Mouse (Mus musculus): Measurements from ENCODE around the gene Drap1. TPM values are rescaled to one million over a fixed set of nuclear protein-coding genes. Genes with fewer than 3 reads are reported as not detected.
A peak's percentile ranks its signal among the peaks of the same experiment; 100 is the strongest.

Gene Drap1
- polyA plus RNA-seq (2015; fragmentation: Nextera tagmentation; extraction: Ambion mirVana): 205 and 220 TPM in 2 replicates

GRCm38 (mm10) chr19:5424782-5425741 is at the start of gene Drap1, which contains the start of gene AI837181:
Gene Drap1, minus strand, starts transcription at chr19:5424979.
Gene AI837181, plus strand, starts transcription at chr19:5425144.
- peak; percentile 91 for ATAC-seq (replicated peaks; ENCODE audit: insufficient number of reproducible peaks, insufficient read depth, low FRiP score, low read depth)
- peak within 1 kb of the TSS; percentile 83 for H3K4me3 ChIP-seq
- peak within 1 kb of the TSS; percentile 91 for H3K4me2 ChIP-seq
- H3K27ac ChIP-seq: peak within 1 kb of the TSS; percentile 95
- peaks cover 41% of the 10 kb centered on the region for H3K4me1 ChIP-seq (replicated peaks)
- peaks cover 23% of the 10 kb centered on the region for H3K36me3 ChIP-seq
- no peaks in the 10 kb centered on the region for H3K9me3 ChIP-seq (replicated peaks)
- H3K9ac ChIP-seq: peak within 1 kb of the TSS; percentile 94
- under 1% methylated on average over 74 of the region's 87 CpGs for WGBS
- H3K27me3 ChIP-seq: no peaks in the 10 kb centered on the region

GRCm38 (mm10) chr19:5473720-5474119 is 48.9 kb upstream of the Drap1 start, which contains the start of gene Efemp2:
Gene Efemp2, plus strand, starts transcription at chr19:5473954.
- peak; percentile 82 for ATAC-seq (replicated peaks; ENCODE audit: insufficient number of reproducible peaks, insufficient read depth, low FRiP score, low read depth)
- Histone ChIP-seq H3K4me3 (peak within 1 kb of the TSS; percentile 68), H3K9me3 (replicated peaks) (no peaks in the 10 kb centered on the region), H3K27me3 (no peaks in the 10 kb centered on the region), H3K4me2 (peak within 1 kb of the TSS; percentile 90), H3K27ac (peak within 1 kb of the TSS; percentile 81), H3K9ac (peak within 1 kb of the TSS; percentile 73), H3K36me3 (0 out of 2 replicates have a peak, but pooled peaks cover 2% of the 10 kb centered on the region), H3K4me1 (replicated peaks) (peaks cover 23% of the 10 kb centered on the region)
- 3% methylated on average over 22 of the region's 22 CpGs for WGBS

GRCm38 (mm10) chr19:5472857-5473256 is 48.1 kb upstream of the Drap1 start:
- WGBS: 70% methylated on average over 3 of the region's 3 CpGs

GRCm38 (mm10) chr19:5471846-5472245 is 47.1 kb upstream of the Drap1 start:
- no peak overlapping the region for H3K9ac ChIP-seq
- ATAC-seq (replicated peaks; ENCODE audit: insufficient number of reproducible peaks, insufficient read depth, low FRiP score, low read depth): no peak
- H3K27ac ChIP-seq: no peak overlapping the region
- H3K27me3 ChIP-seq: no peaks in the 10 kb centered on the region
- H3K9me3 ChIP-seq (replicated peaks): no peaks in the 10 kb centered on the region
- WGBS: 49% methylated on average over 5 of the region's 5 CpGs
- peaks cover 23% of the 10 kb centered on the region for H3K4me1 ChIP-seq (replicated peaks)
- no peak overlapping the region for H3K4me3 ChIP-seq
- no peak overlapping the region for H3K4me2 ChIP-seq
- peaks cover 9% of the 10 kb centered on the region; the same call in 1 of the 2 replicates for H3K36me3 ChIP-seq

More at GRCm38 (mm10) chr19:5472857-5473256, 48.1 kb upstream of the Drap1 start:
- no peaks in the 10 kb centered on the region for H3K27me3 ChIP-seq
- no peak overlapping the region for H3K4me2 ChIP-seq
- no peak overlapping the region for H3K27ac ChIP-seq
- no peaks in the 10 kb centered on the region for H3K36me3 ChIP-seq
- ATAC-seq (replicated peaks; ENCODE audit: insufficient number of reproducible peaks, insufficient read depth, low FRiP score, low read depth): no peak
- no peak overlapping the region for H3K4me3 ChIP-seq
- no peak overlapping the region for H3K9ac ChIP-seq
- peaks cover 23% of the 10 kb centered on the region for H3K4me1 ChIP-seq (replicated peaks)
- H3K9me3 ChIP-seq (replicated peaks): no peaks in the 10 kb centered on the region

- H3K4me1 ChIP-seq (replicated peaks): peaks cover 16% of the 10 kb centered on the region
- H3K9ac ChIP-seq: 0 out of 2 replicates have a peak within 1 kb of the TSS, but pooled peaks have one; percentile 2
- H3K9me3 ChIP-seq (replicated peaks): no peaks in the 10 kb centered on the region
- peaks cover 32% of the 10 kb centered on the region for H3K36me3 ChIP-seq
- no peak for ATAC-seq (replicated peaks; ENCODE audit: insufficient number of reproducible peaks, insufficient read depth, low FRiP score, low read depth)
- no peak within 1 kb of the TSS for H3K4me3 ChIP-seq
- no peak within 1 kb of the TSS for H3K27ac ChIP-seq
- H3K27me3 ChIP-seq: no peaks in the 10 kb centered on the region
- WGBS: 52% methylated on average over 5 of the region's 5 CpGs
- no peak within 1 kb of the TSS for H3K4me2 ChIP-seq
Measured at GRCm38 (mm10) chr19:5468374-5468773, 43.6 kb upstream of the Drap1 start, which contains the start of gene Ctsw. Gene Ctsw, minus strand, starts transcription at chr19:5468507.

GRCm38 (mm10) chr19:5466916-5467500 is 42.2 kb upstream of the Drap1 start:
- Histone ChIP-seq H3K4me2 (no peak overlapping the region), H3K36me3 (peaks cover 41% of the 10 kb centered on the region), H3K4me3 (no peak overlapping the region), H3K27ac (no peak overlapping the region), H3K27me3 (no peaks in the 10 kb centered on the region), H3K9me3 (replicated peaks) (no peaks in the 10 kb centered on the region), H3K9ac (no peak overlapping the region), H3K4me1 (replicated peaks) (peaks cover 13% of the 10 kb centered on the region)
- no peak for ATAC-seq (replicated peaks; ENCODE audit: insufficient number of reproducible peaks, insufficient read depth, low FRiP score, low read depth)
- 85% methylated on average over 6 of the region's 6 CpGs for WGBS

GRCm38 (mm10) chr19:5465037-5465436 is 40.3 kb upstream of the Drap1 start:
- H3K36me3 ChIP-seq: peaks cover 41% of the 10 kb centered on the region
- no peaks in the 10 kb centered on the region for H3K9me3 ChIP-seq (replicated peaks)
- no peak for ATAC-seq (replicated peaks; ENCODE audit: insufficient number of reproducible peaks, insufficient read depth, low FRiP score, low read depth)
- peaks cover 26% of the 10 kb centered on the region for H3K4me1 ChIP-seq (replicated peaks)
- H3K4me3 ChIP-seq: peak overlapping the region; percentile 36
- WGBS: 94% methylated on average over 8 of the region's 8 CpGs
- H3K4me2 ChIP-seq: peak overlapping the region; percentile 54
- H3K27me3 ChIP-seq: no peaks in the 10 kb centered on the region
- peak overlapping the region; percentile 82 for H3K27ac ChIP-seq
- 0 out of 2 replicates have a peak overlapping the region, but pooled peaks have one; percentile 26 for H3K9ac ChIP-seq

GRCm38 (mm10) chr19:5463791-5464562 is 39.2 kb upstream of the Drap1 start:
- H3K4me1 ChIP-seq (replicated peaks): peaks cover 30% of the 10 kb centered on the region
- H3K27me3 ChIP-seq: no peaks in the 10 kb centered on the region
- H3K9ac ChIP-seq: peak overlapping the region; percentile 48
- peaks cover 41% of the 10 kb centered on the region for H3K36me3 ChIP-seq
- WGBS: 35% methylated on average over 15 of the region's 15 CpGs
- peak overlapping the region; percentile 54 for H3K4me2 ChIP-seq
- peak overlapping the region; percentile 36 for H3K4me3 ChIP-seq
- ATAC-seq (replicated peaks; ENCODE audit: insufficient number of reproducible peaks, insufficient read depth, low FRiP score, low read depth): peak; percentile 51; the same call in 1 of the 2 replicates
- peak overlapping the region; percentile 82 for H3K27ac ChIP-seq
- no peaks in the 10 kb centered on the region for H3K9me3 ChIP-seq (replicated peaks)

- H3K4me2 ChIP-seq: no peak overlapping the region
- H3K27me3 ChIP-seq: no peaks in the 10 kb centered on the region
- no peak overlapping the region for H3K9ac ChIP-seq
- H3K27ac ChIP-seq: no peak overlapping the region
- WGBS: 85% methylated on average over 9 of the region's 9 CpGs
- ATAC-seq (replicated peaks; ENCODE audit: insufficient number of reproducible peaks, insufficient read depth, low FRiP score, low read depth): no peak
- peaks cover 31% of the 10 kb centered on the region for H3K4me1 ChIP-seq (replicated peaks)
- no peak overlapping the region for H3K4me3 ChIP-seq
- H3K9me3 ChIP-seq (replicated peaks): no peaks in the 10 kb centered on the region
- peaks cover 41% of the 10 kb centered on the region for H3K36me3 ChIP-seq
Measured at GRCm38 (mm10) chr19:5463212-5463611, 38.4 kb upstream of the Drap1 start.

GRCm38 (mm10) chr19:5461411-5461810 is 36.6 kb upstream of the Drap1 start:
- Histone ChIP-seq H3K27ac (no peak overlapping the region), H3K27me3 (no peaks in the 10 kb centered on the region), H3K4me3 (peak overlapping the region; percentile 77), H3K9me3 (replicated peaks) (no peaks in the 10 kb centered on the region), H3K4me1 (replicated peaks) (peaks cover 41% of the 10 kb centered on the region), H3K9ac (no peak overlapping the region; the same call in 1 of the 2 replicates), H3K36me3 (peaks cover 28% of the 10 kb centered on the region), H3K4me2 (peak overlapping the region; percentile 76)
- WGBS: 84% methylated on average over 6 of the region's 6 CpGs
- no peak for ATAC-seq (replicated peaks; ENCODE audit: insufficient number of reproducible peaks, insufficient read depth, low FRiP score, low read depth)

Measured in heart, embryonic 15.5 days (tissue).